Mouse (Mus musculus): ENCODE data around the gene Nxnl1.

DNA sequence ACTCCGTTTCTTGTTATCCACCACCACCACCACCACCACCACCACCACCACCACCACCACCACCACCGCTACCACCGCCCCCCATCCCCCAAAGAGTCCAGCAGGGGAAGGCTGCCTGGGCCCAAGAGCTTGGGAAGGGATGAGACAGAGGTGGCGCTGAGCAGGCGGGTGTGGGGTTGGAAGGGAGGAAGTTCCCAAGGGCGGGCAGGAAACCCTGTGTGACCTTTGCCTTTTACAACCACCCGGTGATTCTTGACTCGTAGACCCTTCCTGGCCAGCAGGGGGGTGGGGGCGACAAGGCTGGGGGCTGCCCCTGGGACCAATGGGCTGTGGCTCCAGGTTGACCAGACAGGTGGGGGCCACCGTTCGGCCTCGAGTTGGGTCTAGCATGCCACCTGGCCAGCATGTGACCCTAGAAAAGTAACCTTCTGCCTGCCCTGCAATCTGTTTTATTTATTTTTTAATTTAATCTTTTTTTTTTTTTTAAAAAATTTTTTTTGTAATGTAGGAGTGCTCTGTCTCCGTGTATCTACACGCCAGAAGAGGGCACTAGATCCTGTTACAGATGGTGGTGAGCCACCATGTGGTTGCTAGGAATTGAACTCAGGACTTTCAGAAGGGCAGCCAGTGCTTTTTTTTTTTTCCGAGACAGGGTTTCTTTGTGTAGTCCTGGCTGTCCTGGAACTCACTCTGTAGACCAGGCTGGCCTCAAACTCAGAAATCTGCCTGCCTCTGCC, 53.2 kb downstream of the Nxnl1 start:
- TF ChIP-seq CTCF (IDR thresholded peaks at IDR 0.05; ENCODE audit: extremely low read depth, insufficient read length, insufficient replicate concordance, low read depth, low read length) (no peak), POLR2A (IDR thresholded peaks at IDR 0.05; ENCODE audit: low read depth, low read length) (no peak)

Measured in small intestine, adult 2 months (tissue).